Mouse (Mus musculus) duodenum, adult 2 months (tissue): Measurements from ENCODE around the gene Pex26. TPM values are rescaled to one million over a fixed set of nuclear protein-coding genes. Genes with fewer than 3 reads are reported as not detected.

ENCODE experiments used
- polyA plus RNA-seq: library from polyadenylated mRNA; depleted of rRNA; stranded (reverse); fragments of >200 nt; gene quantifications from 2 replicates; pipeline ENCODE4 v1.2.3, GENCODE M21; 2012; ENCODE audit warnings: low replicate concordance; rRNA removed

The Pex26 gene
- polyA plus RNA-seq = 11.7 and 16.9 TPM in 2 replicates

DNA sequence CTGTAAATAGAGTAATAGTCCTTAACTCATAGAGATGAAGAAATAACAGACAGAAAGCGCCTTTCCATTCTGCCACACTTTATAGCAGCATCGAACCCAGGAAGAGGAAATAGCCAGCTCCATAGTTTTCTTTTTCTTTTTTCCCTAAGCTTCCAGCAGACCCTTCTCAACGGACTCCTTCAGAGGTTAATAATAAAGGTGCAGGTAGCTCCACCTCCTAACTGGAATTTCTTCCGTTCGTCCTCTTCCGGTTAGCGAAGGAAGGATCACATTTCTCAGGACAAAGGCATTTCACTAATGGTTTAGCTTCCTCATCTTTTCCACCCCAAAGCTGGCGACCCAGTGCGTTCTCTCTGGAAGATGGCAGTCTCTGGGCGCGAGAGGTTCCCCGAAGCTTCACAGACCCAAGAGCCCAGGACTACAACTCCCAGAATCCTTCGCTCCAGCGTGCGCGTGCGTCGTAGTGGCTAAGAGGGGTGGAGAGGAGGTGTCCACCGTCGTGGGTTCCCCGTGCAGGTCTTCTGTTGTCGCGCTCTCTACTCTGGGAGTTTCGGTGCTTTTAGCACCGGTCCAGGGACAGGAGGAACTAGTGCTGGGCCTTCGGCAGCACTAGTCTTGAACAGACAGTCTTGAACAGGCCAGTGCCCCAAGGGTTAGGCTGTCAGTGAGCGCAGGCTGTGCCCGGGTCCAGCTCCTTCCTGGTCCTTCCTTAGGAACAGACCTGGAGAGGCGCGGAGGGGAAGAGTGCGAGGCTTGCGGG, at the start of gene Pex26:
Pex26 (plus strand) TSS at position 254 of the 760 bp plus-strand sequence.

DNA sequence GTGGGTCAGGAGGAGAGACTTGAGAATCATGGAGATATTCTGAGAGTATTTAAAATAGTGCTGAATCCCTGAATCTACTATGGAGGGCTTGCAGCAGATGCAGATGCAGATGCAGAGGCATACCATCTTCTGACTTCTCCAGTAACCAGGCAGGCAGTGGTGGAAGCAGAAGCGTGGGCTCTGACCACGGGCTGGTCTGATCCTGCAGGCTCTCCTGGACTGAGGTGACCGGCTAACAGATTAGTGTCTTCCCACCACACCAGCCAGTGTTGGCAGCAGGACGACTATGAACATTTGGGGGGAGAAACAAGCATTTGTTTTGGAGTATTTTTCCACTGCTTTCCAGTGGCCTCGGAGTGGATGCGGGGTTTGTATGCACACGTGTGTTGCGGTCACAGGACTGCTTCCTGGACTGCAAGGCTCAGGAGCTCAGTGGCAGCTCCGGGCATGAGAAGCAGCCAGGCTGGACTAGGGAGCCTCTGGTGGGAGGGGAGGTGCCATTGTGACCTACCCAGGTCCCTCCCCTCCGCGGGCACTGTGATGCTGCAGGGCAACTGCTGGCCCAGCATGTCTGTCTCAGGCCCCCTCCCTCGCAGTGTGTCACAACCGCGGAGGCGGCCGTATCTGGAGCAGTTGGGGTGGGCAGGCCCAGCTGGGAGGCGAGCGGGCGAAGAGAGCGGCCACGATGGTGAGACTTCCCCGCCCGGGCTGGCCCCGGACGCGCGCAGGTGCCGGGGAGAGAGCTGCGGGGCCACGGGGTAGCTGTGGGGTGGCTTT, 26.9 kb downstream of the Pex26 start, which contains the start of gene Tuba8:
Tuba8 (plus strand) TSS at position 548 of the 777 bp plus-strand sequence.

DNA sequence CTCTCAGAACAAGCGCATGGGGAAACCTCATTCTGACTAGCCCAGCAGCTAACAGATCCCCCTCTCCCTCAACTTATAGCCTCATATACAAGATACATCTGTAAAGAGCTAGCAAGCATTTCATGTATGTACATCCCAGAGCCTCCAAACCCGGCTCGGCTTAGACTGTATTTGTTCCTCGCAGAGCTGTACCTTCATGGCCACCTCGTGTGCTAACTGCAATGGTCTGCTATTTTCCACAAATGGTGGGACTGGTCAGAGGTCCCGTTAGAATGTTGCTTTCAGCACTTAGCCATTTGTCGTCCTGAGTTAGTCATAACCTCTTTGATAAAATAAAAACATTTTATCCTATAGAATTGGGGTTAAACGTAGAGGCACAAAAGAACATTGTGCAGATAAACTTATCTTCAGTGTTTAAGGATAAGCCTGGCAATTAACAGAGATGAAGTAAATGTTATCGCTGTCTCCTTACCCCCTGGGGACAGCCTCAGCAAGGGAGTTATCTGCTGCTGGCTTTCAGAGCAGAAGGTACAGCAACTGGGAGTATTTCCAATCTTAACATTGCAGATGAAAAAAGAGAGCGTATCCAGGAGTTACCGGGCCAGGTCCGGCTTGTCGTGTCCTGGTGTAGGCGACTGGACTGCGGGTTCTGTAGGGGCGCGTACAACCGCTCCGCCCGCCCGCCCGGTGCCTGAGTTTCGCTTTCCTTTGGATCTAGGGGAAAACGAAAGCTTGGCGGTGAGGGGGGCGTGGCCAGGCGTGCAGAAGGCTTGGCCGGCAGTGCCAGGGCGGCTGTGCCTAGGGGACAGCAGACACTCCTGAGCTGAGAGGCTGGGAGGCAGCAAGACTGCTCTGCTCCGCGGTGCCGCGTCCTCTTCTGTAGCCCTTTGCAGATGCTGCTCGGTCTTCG, 61.9 kb downstream of the Pex26 start, which contains the start of gene Usp18:
Usp18 (plus strand) TSS at position 780 of the 910 bp plus-strand sequence.

Other genes with a start within 250 kb of the Pex26 start
- gene Mical3, start 52.7 kb upstream of the Pex26 start, polyA plus RNA-seq = 5.2 and 8.1 TPM in 2 replicates
- gene Tuba8, start 27.0 kb downstream of the Pex26 start, polyA plus RNA-seq = 0.08 and 0.19 TPM in 2 replicates
- gene Usp18, start 62.2 kb downstream of the Pex26 start, polyA plus RNA-seq = 2.2 and 10.1 TPM in 2 replicates
- gene Slc6a13, start 116.6 kb downstream of the Pex26 start, polyA plus RNA-seq = 0.39 and 0.83 TPM in 2 replicates
- gene Slc6a12, start 159.4 kb downstream of the Pex26 start, polyA plus RNA-seq = 0.08 and 1.1 TPM in 2 replicates